Mouse (Mus musculus) liver, adult 2 months (tissue): ENCODE measurements at regions not wholly inside any gene's neighbourhood (a gene's known extent, or its start where the extent isn't known, plus 50 kb on each side); places are given as distances from the start of the nearest gene placed in this dataset.

Source experiments
- CTCF ChIP-seq: fragments of 200-500 bp; IDR thresholded peaks from 2 replicates; pipeline ENCODE4 v1.5.1; 2011; ENCODE audit warnings: low read depth, low read length, control low read depth
- POLR2A ChIP-seq: fragments of 200-500 bp; IDR thresholded peaks from 2 replicates; pipeline ENCODE4 v1.6.1; 2011; ENCODE audit warnings: low read length, control low read depth; ENCODE audit not compliant: insufficient read depth; ENCODE audit errors: extremely low read depth

GRCm38 (mm10) chr15:88372039-88372438 lies 228.1 kb upstream of the Zdhhc25 start:
- TF ChIP-seq CTCF, result no peak
- no peak for TF ChIP-seq POLR2A
